Mouse (Mus musculus) liver, adult 2 months (tissue): ENCODE measurements around the gene Rps26. TPM values are rescaled to one million over a fixed set of nuclear protein-coding genes. Genes with fewer than 3 reads are reported as not detected.

Experiments used
- DNase-seq: peaks from one replicate; pipeline ENCODE4 v3.0.0-alpha.2; 2011; ENCODE audit warnings: low read depth, low spot score; ENCODE audit errors: extremely low read depth
- H3K27ac ChIP-seq: fragments of 200-500 bp; replicated peaks from 2 replicates; pipeline ENCODE4 v1.5.1; 2012; ENCODE audit warnings: low read depth, mild to moderate bottlenecking, control low read depth, inconsistent platforms, low read length; ENCODE audit not compliant: insufficient read depth
- H3K27me3 ChIP-seq: fragments of 200-500 bp; 2 replicates; pipeline ENCODE4 v1.6.1; 2012; ENCODE audit warnings: mild to moderate bottlenecking, moderate library complexity, low read length, inconsistent platforms; ENCODE audit not compliant: control insufficient read depth, insufficient read depth
- H3K36me3 ChIP-seq: fragments of 200-500 bp; 2 replicates; pipeline ENCODE4 v1.6.1; 2012; ENCODE audit warnings: low read length, inconsistent platforms; ENCODE audit not compliant: control insufficient read depth, insufficient read depth
- H3K4me1 ChIP-seq: fragments of 200-500 bp; 2 replicates; pipeline ENCODE4 v1.6.1; 2011; ENCODE audit warnings: low read length; ENCODE audit not compliant: control insufficient read depth, insufficient read depth
- H3K4me3 ChIP-seq: fragments of 200-500 bp; 2 replicates; pipeline ENCODE4 v1.5.1; 2011; ENCODE audit warnings: low read depth, mild to moderate bottlenecking, control low read depth, low read length, moderate library complexity; ENCODE audit not compliant: insufficient read depth
- H3K79me2 ChIP-seq: fragments of 200-500 bp; 2 replicates; pipeline ENCODE4 v1.6.1; 2012; ENCODE audit warnings: inconsistent platforms, mild to moderate bottlenecking, low read length, moderate library complexity; ENCODE audit not compliant: control insufficient read depth, insufficient read depth
- H3K9ac ChIP-seq: fragments of 200-500 bp; 2 replicates; pipeline ENCODE4 v1.6.1; 2012; ENCODE audit warnings: low read depth, mild to moderate bottlenecking, control low read depth, inconsistent platforms, low read length
- CTCF ChIP-seq: fragments of 200-500 bp; IDR thresholded peaks from 2 replicates; pipeline ENCODE4 v1.5.1; 2011; ENCODE audit warnings: low read depth, low read length, control low read depth
- POLR2A ChIP-seq: fragments of 200-500 bp; IDR thresholded peaks from 2 replicates; pipeline ENCODE4 v1.6.1; 2011; ENCODE audit warnings: low read length, control low read depth; ENCODE audit not compliant: insufficient read depth; ENCODE audit errors: extremely low read depth
- WGBS: fragments of 180-500 bp; shearing (Covaris S2); methylation state at CpG from one replicate; pipeline ENCODE4 v1.1.7; 2018; 5-methylcytosine and 5-hydroxymethylcytosine counted together
- polyA plus RNA-seq: library from polyadenylated mRNA; depleted of rRNA; stranded (reverse); fragments of >200 nt; gene quantifications from 2 replicates; pipeline ENCODE4 v1.2.3, GENCODE M21; 2012
- total RNA-seq: library from RNA; depleted of rRNA; stranded (reverse); fragments of >200 nt; gene quantifications from 2 replicates; pipeline ENCODE4 v1.2.3, GENCODE M21; 2014

Rps26 gene
- total and polyA plus RNA-seq, 2 experiments = 234 to 425 TPM

GRCm38 (mm10) chr10:128662465-128662864 is 35.9 kb upstream of the Rps26 start:
- H3K27me3 ChIP-seq = no peaks in the 10 kb centered on the region

GRCm38 (mm10) chr10:128659490-128659889 is 32.9 kb upstream of the Rps26 start:
- Histone ChIP-seq H3K79me2 (no peaks in the 10 kb centered on the region), H3K4me3 (no peak overlapping the region), H3K9ac (no peak overlapping the region), H3K4me1 (peaks cover 9% of the 10 kb centered on the region), H3K36me3 (no peaks in the 10 kb centered on the region), H3K27me3 (no peaks in the 10 kb centered on the region), H3K27ac (no peak overlapping the region)
- WGBS = 83% methylated on average over 9 of the region's 9 CpGs
- TF ChIP-seq POLR2A (no peak), CTCF (no peak)
- DNase-seq = no peak

More at GRCm38 (mm10) chr10:128662465-128662864, 35.9 kb upstream of the Rps26 start:
- H3K4me1 ChIP-seq = no peaks in the 10 kb centered on the region
- no peak overlapping the region for H3K4me3 ChIP-seq
- no peak overlapping the region for H3K9ac ChIP-seq
- no peak for DNase-seq
- no peaks in the 10 kb centered on the region for H3K36me3 ChIP-seq
- no peaks in the 10 kb centered on the region for H3K79me2 ChIP-seq
- no peak overlapping the region for H3K27ac ChIP-seq
- TF ChIP-seq CTCF (no peak), POLR2A (no peak)

DNA sequence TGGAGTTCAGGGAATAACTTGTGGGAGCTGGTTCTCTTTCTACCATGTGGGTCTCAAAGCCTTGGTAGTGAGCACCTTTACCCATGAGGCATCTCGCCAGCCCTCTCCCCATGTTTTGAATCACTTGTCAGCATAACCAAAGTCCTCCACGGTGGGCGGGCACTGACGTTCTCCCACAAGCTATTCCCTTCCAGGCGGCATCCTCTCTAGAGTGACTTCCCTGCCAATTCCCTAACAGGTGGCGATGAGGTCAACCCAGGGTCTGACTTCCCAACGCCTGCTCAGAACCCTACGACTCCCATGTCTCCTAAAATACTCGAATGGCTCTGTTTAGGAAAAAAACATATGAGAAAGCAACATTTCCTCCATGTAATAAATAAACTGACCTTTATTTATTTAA is 31.3 kb upstream of the Rps26 start:
- Histone ChIP-seq H3K27me3 (no peaks in the 10 kb centered on the region), H3K36me3 (no peaks in the 10 kb centered on the region), H3K4me3 (no peak overlapping the region), H3K27ac (no peak overlapping the region), H3K79me2 (no peaks in the 10 kb centered on the region), H3K4me1 (peaks cover 9% of the 10 kb centered on the region), H3K9ac (no peak overlapping the region)
- DNase-seq = no peak
- TF ChIP-seq POLR2A (no peak), CTCF (no peak)
- 60% methylated on average over 9 of the region's 9 CpGs for WGBS

GRCm38 (mm10) chr10:128656731-128657130 is 30.2 kb upstream of the Rps26 start:
- peak; percentile 59 for DNase-seq
- Histone ChIP-seq H3K27me3 (no peaks in the 10 kb centered on the region), H3K4me3 (no peak overlapping the region), H3K79me2 (no peaks in the 10 kb centered on the region), H3K36me3 (no peaks in the 10 kb centered on the region), H3K27ac (no peak overlapping the region), H3K9ac (no peak overlapping the region), H3K4me1 (peaks cover 9% of the 10 kb centered on the region)
- TF ChIP-seq CTCF (no peak), POLR2A (no peak)
- WGBS = 32% methylated on average over 1 of the region's 1 CpGs

GRCm38 (mm10) chr10:128655254-128655653 is 28.7 kb upstream of the Rps26 start:
- Histone ChIP-seq H3K36me3 (no peaks in the 10 kb centered on the region), H3K27me3 (no peaks in the 10 kb centered on the region), H3K79me2 (no peaks in the 10 kb centered on the region), H3K9ac (no peak overlapping the region), H3K27ac (no peak overlapping the region), H3K4me1 (peaks cover 9% of the 10 kb centered on the region), H3K4me3 (no peak overlapping the region)
- peak; percentile 90 for DNase-seq
- WGBS = 18% methylated on average over 3 of the region's 3 CpGs
- TF ChIP-seq POLR2A = no peak
- TF ChIP-seq CTCF = no peak

DNA sequence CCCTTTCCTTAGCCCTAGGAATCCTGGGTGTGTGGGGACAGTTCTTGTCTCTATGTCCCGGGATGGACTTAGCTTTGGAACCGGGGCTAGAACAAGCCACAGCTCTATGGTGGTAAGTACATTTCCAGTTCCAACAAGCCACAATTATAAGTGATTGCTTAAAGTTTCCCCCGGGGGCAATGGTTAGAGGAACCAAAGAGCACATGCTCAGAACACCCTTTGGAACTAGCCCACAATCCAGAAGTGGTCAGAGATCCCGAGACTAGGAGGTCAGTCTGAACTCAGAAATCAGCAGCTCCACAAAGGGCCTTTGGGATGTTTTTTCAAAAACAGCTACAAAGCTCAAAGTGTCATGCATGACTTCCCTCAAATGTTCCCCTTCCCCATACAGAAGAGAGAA is 27.3 kb upstream of the Rps26 start:
- Histone ChIP-seq H3K9ac (no peak overlapping the region), H3K36me3 (no peaks in the 10 kb centered on the region), H3K4me3 (no peak overlapping the region), H3K27me3 (no peaks in the 10 kb centered on the region), H3K4me1 (peaks cover 9% of the 10 kb centered on the region), H3K27ac (no peak overlapping the region), H3K79me2 (no peaks in the 10 kb centered on the region)
- DNase-seq = peak; percentile 57
- WGBS = 43% methylated on average over 4 of the region's 4 CpGs
- no peak for TF ChIP-seq POLR2A
- TF ChIP-seq CTCF = no peak
